Mouse (Mus musculus) retina, adult 2 months (tissue): ENCODE results near the gene Fgfr2.

Source experiments
- DNase-seq: peaks from one replicate; pipeline ENCODE4 v3.0.0-alpha.2; 2012; ENCODE audit warnings: low read depth, low spot score

The Fgfr2 gene

GRCm38 (mm10) chr7:130865613-130866591, 2257.2 kb downstream of the Fgfr2 start, which contains the start of gene Plekha1:
Gene Plekha1, plus strand, starts transcription at chr7:130865756.
- peak; percentile 86 for DNase-seq

DNA sequence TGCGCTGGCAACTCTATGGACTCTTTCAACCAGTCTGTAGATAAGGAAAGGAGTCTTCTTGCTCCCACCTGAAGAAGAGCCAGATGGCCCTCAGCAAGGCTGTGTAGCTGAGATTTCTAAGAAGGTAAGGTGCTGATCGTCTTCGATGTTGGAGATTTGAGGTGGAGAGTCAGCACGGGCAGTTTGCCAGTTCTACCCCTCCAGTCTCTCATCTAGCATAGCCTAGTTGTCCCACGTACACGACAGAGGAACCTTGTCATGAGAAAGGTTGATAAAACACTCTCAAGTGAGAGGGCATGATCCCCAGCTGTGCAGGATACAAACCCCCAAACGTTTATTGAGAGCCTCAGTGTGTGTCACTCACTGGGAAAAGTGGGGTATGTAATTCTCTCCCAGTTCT, 2258.4 kb downstream of the Fgfr2 start:
- DNase-seq: no peak

GRCm38 (mm10) chr7:130862501-130862900, 2260.6 kb downstream of the Fgfr2 start:
- no peak for DNase-seq

DNA sequence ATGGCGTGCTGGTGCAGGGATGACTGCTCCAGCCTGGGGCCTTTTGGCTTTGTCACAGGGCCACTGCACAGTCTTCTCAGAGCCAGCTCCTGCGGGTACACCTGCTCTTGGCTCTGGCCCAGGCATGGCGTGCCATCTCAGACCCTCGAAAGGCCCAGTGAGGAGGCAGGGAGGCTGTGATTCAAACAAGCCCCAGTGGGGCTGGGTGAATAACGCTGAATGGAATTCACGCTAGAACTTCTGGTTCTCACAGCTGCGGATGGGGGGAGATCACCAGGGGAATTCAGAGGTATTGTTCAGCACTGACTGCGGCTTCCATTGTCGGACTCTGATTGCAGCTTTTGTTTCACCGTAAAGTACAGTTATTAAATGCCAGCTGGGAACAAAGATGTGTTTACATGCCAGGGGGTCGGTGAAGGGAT, 2262.4 kb downstream of the Fgfr2 start:
- no peak for DNase-seq

DNA sequence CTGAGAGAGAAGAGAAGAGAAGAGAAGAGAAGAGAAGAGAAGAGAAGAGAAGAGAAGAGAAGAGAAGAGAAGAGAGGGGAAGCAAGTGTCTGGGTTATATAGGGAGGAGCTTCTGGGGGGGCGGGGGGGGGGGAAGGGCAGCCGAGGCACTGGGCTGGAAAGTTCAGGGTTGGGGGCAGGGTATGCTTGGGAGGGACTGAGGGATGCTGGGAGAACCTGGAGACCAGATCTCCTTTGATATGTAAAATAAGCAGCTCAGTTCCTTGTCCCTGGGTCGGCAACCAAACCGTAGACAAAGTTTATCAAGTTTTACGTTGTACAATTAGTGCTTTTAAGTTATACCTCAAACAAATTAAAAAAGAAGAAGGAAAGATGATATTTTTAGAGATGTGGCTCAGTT, 2263.2 kb downstream of the Fgfr2 start:
- no peak for DNase-seq

GRCm38 (mm10) chr7:130857973-130858372, 2265.2 kb downstream of the Fgfr2 start:
- DNase-seq: no peak

DNA sequence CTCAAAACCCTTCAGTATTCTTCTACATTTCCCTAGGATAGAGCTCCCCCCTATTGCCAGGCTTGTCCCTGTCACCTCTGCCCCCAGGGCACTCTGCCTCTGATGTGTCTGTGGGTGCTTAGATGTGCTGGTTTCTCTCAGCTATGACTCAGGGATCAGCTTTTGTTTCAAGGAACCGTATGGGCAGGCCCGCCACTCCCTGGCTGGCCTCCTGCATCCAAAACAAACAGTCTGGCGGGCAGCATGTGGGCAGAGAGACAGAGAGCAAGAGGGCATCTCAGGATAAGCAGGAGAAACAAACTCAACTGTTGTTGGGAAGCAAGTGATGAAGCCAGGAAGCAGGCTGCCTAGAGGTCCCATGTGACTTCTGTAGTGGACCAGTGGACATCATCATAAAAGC, 2267.5 kb downstream of the Fgfr2 start:
- DNase-seq: no peak

- DNase-seq: no peak
Observed at GRCm38 (mm10) chr7:130854684-130855292, 2268.4 kb downstream of the Fgfr2 start.

DNA sequence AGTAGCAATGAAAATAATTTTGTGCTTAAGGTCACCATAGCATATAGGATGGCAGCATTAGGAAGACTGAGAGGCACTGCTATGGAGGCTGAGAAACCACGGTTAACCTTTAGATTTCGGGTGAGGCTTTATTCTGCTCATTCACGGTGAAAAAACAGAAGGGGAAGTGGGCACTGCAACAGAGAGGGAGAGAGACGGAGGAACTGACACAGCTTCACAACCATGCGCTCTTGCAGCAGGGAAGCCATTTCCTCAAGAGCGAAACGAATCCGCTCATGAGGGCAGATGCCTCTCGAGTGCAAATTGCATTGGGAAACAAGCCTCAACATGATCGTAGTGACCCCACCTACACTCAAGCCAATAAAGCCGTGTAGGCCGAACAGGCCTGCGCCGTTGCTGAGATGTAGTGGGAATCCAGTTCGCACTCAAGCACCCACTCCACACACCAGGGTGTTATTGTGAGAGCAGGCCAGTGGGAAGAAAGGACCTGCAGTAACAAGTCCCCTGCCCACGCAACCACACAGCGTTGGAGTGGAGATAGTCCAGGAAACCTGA, 2275.9 kb downstream of the Fgfr2 start:
- no peak for DNase-seq

DNA sequence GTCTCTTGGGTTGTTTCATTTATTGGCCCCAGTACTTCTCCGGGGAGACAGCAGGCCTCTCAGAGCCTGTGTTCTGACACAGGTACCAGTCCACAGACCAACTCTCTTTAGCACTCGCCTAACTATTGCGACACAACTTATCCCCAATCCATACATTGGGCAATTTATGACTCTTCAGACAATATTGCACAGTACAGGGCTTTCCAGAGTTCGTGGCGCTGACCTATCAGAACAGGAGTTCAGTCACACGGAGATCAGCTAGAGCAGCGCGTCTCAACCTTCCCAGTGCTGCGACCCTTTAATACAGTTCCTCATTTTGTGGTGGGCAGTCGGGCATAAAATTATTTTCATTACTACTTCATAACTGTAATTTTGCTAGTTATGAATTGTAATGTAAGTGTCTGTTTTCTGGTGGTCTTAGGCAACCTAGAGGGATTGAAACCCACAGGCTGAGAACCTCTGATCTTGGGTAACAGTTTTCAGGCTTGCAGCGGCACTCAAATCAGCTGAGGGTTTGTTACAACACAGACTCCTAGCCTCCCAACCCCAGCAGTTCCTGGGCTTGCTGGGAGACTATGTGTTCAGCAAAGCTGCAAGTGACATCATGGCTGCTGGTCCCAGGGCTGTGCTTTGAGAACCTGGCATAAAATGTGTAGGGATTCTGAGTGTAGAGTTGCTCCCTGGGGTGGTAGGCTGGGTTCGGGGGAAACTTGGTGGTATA, 2283.6 kb downstream of the Fgfr2 start:
- no peak for DNase-seq

DNA sequence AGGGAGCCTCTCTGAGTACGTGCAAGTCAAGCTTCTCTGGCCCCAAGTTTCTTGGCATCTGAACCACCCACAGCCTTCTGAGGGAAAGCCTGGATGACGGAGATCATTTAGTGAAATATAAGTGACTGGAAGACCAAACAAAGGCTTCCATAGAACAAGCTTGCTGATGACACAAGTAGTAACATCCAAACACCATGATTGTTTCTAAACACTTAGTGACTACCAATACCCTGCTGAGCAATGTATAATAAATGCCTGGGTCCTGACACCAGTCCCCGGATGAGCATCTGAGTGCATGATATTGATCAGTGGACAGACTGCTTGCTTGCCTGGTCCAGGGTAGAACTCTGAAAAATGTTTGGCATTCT, 2284.5 kb downstream of the Fgfr2 start:
- DNase-seq: no peak

DNA sequence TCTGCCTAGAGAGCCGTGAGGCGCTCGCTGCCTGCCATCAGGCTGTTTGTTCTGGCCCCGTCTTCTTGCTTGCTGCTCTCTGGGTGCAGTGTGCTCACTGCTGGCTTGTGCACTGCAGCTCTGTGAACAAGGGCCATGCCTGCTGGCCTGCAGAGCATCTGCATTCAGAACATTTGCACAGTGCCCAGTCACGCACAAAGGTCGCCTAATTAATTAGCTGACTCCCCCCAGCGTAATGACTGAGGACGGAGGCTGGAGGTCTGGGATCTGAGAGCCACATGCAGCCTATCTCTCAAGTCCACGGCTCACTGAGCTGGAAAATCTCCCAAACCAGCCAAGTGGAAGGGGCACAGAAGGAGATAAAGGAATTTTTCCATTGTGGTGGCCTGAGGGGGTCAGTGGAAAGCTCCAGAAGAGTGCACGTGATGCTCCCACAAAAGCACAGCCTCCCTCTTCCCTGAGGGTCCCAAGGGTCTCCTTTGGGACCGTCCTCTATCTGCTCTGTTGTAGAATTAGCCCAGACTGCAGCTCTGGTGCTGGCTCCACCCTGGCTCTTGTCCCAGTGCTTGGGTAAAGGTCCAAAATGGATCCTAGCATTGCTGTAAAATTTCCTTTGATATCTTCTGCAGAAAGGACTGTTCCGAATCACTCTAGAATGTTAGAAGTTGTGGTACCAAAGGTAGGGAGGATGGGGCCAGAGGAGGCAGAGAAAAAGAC, 2285.1 kb downstream of the Fgfr2 start:
- DNase-seq: peak; percentile 60

DNA sequence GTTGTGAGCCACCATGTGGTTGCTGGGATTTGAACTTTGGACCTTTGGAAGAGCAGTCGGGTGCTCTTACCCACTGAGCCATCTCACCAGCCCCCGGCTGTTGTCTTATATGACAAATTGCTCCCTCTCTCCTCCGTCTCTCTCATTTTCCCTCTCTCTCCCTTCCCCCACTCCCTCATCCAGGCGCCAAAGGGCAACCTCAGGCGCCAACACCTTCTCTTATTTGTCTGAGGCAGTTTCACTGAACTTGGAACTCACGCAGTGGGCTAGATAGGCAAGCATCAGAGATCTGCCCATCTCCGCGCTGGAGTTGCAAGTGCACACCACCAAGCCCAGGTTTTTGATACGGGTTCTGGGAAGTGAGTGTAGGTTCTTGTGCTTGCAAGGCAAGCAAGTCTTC, 2287.1 kb downstream of the Fgfr2 start:
- DNase-seq: no peak

DNA sequence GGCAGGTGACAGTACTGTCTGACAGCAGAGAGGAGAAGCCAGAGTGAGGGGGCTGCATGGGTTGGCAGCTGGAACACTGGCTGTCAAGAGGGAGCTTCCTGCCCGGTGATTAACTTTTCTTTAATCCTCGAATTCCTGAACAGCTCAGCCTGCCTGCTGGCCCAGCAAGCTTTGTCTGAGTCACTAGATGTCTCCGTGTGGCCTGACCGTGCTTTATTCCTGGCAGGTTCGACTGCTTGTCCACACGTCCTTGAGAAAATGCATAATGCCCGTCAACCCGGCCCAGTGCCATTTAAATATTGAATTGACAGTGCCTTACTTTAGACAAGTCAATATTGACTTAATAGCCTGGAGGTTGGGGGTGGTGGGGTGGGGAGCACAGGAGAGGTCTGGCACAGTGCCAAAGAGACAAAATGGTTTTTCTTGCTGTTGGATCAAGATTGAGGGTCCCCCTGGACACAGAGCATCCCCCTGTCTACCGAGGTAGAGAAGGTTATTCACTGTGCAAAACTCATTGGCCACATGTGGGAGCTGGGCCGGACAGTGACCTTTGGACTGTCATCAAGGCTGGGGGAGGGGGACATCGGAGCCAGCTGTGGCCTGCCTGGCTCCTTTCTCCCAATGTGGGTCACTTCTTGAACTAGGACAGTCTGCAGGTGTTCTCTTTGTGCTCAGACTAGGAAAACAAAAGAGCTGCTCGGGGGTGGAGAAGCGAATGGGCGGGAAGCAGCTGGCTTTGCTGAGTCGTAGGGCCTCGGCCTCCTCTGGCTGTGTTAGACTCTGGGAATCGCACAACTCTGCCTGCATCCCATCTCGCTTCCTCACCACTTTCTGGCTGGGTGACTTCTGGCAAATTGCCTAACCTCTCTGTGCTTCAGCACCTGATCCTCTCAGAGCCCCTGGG, 2287.9 kb downstream of the Fgfr2 start:
- DNase-seq: no peak

DNA sequence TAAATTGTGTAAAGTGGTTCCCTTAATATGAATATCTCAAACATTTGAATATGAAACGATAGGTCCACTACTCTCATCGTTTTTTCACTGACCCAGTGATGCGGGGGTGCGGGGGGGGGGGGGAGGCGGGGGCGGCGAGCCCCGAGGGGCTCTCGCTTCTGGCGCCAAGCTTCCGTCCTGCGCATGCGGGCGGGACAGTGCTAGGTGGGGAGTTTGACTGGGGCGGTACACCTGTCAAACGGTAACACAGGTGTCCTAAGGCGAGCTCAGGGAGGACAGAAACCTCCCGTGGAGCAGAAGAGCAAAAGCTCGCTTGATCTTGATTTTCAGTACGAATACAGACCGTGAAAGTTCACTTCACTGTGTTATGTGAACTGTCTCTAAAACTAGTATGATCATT, 2288.9 kb downstream of the Fgfr2 start:
- peak; percentile 56 for DNase-seq

GRCm38 (mm10) chr7:130831586-130831985, 2291.6 kb downstream of the Fgfr2 start:
- no peak for DNase-seq

DNA sequence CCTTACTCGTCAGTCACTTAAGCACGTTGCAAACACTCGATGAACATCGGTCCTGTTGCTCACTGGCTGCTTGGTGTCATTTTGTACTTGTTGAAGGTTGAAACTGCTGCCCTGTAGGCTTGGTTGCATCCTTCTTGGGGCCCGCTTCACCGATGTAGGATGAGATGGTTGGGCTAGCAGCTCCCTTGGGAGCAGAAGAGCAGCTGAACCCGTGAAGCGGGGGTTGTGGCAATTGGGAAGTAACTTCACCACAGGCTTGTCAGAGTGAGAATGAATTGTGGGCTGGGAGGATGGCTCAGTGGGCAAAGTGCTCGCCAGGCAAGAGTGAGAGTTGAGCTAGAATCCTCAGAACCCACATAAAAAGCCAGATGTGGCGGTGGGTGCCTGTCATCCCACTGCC, 2294.7 kb downstream of the Fgfr2 start:
- DNase-seq: no peak

DNA sequence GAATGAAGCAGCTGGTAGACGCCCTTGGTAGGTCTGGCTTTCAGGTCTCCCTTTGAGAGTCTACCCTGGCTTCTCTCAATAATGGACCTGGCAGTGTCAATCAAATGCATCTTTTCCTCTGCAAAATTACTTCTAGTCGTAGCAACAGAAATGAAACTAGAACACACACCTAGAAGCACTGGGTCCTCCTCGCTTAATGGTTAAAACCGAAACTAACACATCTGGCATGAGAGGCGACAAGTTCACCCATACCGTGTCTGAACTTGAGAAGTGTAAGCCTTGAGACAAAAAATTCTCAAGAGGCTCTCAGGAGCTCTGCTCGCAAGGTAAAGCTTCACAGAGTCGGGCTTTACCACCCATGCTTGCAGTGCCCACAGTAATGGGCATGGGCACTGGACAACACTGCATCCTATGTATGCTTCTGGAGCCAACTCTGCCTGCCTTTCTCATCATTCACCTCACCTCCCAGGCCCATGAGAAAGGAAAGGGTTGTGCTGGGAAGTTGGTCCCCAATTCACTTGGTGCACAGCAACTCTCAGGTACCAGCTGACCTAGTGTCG, 2295.2 kb downstream of the Fgfr2 start:
- no peak for DNase-seq

DNA sequence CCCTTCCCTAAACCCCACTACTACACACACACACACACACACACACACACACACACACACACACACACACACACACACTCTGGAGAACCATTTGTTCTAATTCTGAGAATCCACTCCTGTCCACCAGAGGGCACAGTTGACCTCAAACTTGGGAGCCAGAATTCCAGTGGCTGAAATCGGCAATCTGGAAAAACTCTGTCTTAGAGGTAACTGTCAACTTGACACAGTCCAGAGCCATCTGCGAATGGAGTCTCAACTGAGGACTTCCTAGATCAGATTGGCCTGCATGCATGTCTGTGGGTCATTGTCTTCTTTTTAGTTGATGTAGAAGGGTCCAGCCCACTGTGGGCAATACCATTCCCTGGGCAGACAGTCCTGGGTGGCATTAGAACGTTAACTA, 2295.7 kb downstream of the Fgfr2 start:
- peak; percentile 43 for DNase-seq

- no peak for DNase-seq
Observed at GRCm38 (mm10) chr7:130826343-130826742, 2296.8 kb downstream of the Fgfr2 start.
